Mouse (Mus musculus) olfactory bulb, adult 2 months (tissue): ENCODE data around the gene Bzw1.

Experiments used
- CTCF ChIP-seq: fragments of 200-500 bp; IDR thresholded peaks from 2 replicates; pipeline ENCODE4 v1.5.1; 2012; ENCODE audit warnings: low read depth, mild to moderate bottlenecking, low read length, moderate library complexity; ENCODE audit not compliant: insufficient read depth
- POLR2A ChIP-seq: fragments of 200-500 bp; IDR thresholded peaks from 2 replicates; pipeline ENCODE4 v1.6.1; 2012; ENCODE audit warnings: mild to moderate bottlenecking, low read depth, low read length, moderate library complexity; ENCODE audit not compliant: insufficient read depth

GRCm38 (mm10) chr1:58448396-58448795 is 55.7 kb downstream of the Bzw1 start:
- TF ChIP-seq CTCF (no peak), POLR2A (no peak)
